Mouse (Mus musculus) MEL (cell line): Measurements from ENCODE around the gene Pnkp.

Experiments
- CHD1 ChIP-seq: IDR thresholded peaks from 2 replicates; pipeline ENCODE4 v1.6.1; 2012; ENCODE audit warnings: low read depth, mild to moderate bottlenecking, inconsistent platforms, low read length, improper control_type of control experiment
- CTCF ChIP-seq, 3 experiments: IDR thresholded peaks in 2 of 3; conservative IDR thresholded peaks in 1 of 3; 2 replicates each; pipeline ENCODE4 v1.5.1; 2011 to 2012; ENCODE audit warnings: low read length in 3 of 3, low read depth in 2 of 3, mild to moderate bottlenecking in 2 of 3, improper control_type of control experiment in 1 of 3, inconsistent platforms in 1 of 3, mixed read lengths in 1 of 3, moderate library complexity in 1 of 3; ENCODE audit not compliant: control insufficient read depth in 1 of 3, insufficient read depth in 1 of 3, poor library complexity in 1 of 3, severe bottlenecking in 1 of 3
- EP300 ChIP-seq, 2 experiments: IDR thresholded peaks; 2 replicates each; pipeline ENCODE4 v1.6.1; 2011; ENCODE audit warnings: improper control_type of control experiment in 2 of 2, low read length in 2 of 2, low read depth in 1 of 2, mild to moderate bottlenecking in 1 of 2
- MAFK ChIP-seq: IDR thresholded peaks from 2 replicates; pipeline ENCODE4 v1.6.1; 2011; ENCODE audit warnings: low read depth, mild to moderate bottlenecking, low read length, improper control_type of control experiment, borderline replicate concordance
- POLR2A ChIP-seq, 2 experiments: IDR thresholded peaks; 2 replicates each; pipeline ENCODE4 v1.6.1; 2011 to 2012; ENCODE audit warnings: low read length in 2 of 2, mild to moderate bottlenecking in 2 of 2, control low read depth in 1 of 2, improper control_type of control experiment in 1 of 2, low read depth in 1 of 2, moderate library complexity in 1 of 2; ENCODE audit not compliant: control insufficient read depth in 1 of 2, insufficient read depth in 1 of 2, poor library complexity in 1 of 2
- ZNF384 ChIP-seq: IDR thresholded peaks from 2 replicates; pipeline ENCODE4 v1.6.1; 2012; ENCODE audit warnings: low read depth, mild to moderate bottlenecking, inconsistent platforms, low read length, improper control_type of control experiment

DNA sequence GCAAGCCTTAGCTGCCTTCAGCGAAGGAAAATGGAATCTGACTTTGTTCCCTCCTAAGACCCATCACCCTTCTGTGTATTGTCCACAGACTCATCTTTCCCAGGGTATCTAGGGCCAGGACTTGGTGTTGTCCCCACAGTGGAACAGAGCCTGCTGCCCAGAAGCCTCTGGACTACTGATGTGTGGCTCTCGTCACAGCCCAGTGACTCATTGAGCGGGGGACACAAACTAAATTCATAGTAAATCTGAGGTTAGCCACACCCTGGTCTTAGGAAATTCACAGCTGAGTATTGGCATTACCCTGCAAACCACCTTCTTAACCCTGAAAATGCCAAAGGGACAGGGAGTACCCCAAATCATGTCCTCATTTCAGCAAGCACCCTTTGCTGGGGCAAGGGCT lies 30.2 kb upstream of the Pnkp start:
- TF ChIP-seq ZNF384 (no peak), POLR2A (IDR thresholded peaks at IDR 0.05; ENCODE audit: control insufficient read depth in 1 of 2, insufficient read depth in 1 of 2, low read depth in 1 of 2, low read length in 2 of 2, poor library complexity in 1 of 2) (no peak), MAFK (no peak), CTCF (IDR thresholded peaks at IDR 0.05 in 2 of 3, conservative IDR thresholded peaks at IDR 0.05 in 1 of 3; ENCODE audit: control insufficient read depth in 1 of 3, insufficient read depth in 1 of 3, low read depth in 2 of 3, low read length in 3 of 3, poor library complexity in 1 of 3, severe bottlenecking in 1 of 3) (no peak), EP300 (IDR thresholded peaks at IDR 0.05; ENCODE audit: low read depth in 1 of 2, low read length in 2 of 2) (no peak), CHD1 (no peak)
